Mouse (Mus musculus): ENCODE results near the gene Iqgap1.
"Not testable (repeated sequence)": the region's sequence is repeated elsewhere in the genome, so short reads cannot be mapped to it uniquely, and the experiment has no call there.

The Iqgap1 gene

DNA sequence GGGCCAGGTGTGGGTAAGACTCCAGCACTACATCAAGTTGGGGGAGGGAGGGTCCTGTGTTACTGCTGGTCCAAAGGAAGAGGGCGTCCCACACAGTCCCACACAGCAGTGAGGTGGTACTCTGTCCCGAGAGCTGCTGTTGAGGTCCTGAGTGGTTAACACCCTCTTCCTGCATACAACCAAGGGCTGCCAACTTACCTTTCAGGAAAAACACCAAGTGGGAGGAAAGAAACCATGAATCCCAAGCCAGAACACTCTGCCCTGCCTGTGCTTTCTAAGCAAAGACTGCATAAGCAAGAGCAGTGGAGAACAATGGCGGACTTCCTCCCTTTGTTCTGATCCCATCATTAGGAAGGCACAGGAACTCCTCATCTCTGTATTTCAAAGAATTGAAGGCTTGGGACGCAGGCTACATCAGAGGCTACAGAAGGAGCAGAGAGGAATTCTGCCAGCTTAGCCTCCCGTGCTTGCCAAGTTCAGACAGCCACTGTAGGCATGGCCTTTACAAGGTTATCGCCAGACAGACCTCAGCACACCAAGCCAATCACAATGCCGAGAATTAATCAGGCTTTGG lies 61.8 kb downstream of the Iqgap1 start:
- peak; percentile 60 for DNase-seq

DNA sequence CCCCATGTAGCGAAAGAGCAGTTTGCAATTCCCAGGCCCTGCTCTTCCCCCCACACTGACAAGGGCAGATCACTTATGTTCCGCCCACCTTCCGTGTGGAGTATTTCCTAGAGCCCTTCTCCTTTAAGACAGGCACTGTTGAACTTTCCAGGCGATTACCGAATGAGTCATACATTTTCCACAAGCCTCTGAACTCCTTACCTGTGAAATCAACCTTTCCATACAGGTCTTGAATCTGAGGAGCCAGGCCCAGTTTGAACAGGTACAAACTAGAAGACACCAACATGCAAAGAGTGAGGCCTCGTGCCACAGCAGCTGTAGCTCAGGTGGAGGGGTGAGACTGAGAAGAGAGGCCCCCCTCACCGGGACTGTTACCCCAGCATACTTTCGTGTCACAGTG lies 63.5 kb downstream of the Iqgap1 start:
- DNase-seq = no peak

DNA sequence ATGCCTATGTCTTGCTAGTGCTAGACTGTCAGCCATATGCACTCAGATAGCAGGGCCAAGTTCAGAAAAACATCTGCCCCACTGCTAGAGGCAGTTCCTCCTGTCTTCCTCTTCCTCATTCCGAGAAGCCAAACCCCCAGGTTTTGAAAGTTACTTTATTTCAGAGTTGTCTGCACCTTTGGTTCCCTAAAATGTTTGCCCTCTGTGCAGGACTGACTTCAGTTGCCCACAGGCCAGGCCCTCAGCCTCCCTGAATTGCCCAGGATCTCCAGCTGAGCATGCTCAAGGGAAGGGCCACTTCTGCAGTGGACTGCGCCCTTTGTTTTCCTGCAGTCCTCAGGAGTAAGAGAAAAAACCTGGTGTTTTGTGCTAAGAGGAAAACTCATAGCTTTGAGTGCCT lies 71.7 kb downstream of the Iqgap1 start:
- DNase-seq = peak; percentile 39

DNA sequence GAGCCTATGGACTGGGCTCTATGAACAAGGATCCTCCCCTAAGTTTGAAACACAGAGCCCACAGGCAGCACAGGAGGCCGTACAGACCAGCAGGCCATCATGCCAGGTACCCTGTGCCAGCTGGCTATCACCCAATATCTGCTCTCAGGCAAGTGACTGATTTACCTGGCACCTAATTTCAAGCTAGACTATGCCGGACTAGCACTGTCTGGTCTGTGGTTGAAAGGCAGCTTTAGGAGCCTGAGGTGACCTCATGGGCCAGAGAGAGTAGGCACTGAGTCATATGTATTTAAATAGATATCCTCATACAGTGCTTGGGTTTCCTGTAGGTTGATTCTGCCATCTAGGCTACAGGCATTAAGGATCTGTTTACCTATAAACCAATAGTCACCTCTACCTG lies 72.2 kb downstream of the Iqgap1 start:
- peak; percentile 44 for DNase-seq

DNA sequence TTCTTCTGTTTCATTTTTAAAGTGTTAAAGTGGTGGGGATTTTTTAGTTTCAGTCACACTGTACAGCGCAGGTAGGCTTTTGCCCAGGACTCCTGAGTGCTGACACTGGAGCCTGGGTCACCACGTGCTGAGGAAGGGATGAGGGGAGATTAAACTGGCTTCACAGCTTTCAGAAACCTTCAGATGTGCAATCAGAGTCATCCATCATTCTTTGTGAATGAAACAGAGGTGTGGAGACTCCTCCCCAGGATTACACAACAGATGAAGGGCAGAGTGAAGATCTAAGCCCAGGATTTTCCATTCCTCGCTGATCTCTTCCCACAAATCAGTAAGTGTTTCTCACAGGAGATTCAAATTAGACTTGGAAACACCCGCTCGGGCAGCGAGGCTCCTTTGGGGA lies 76.2 kb downstream of the Iqgap1 start:
- no peak for DNase-seq

DNA sequence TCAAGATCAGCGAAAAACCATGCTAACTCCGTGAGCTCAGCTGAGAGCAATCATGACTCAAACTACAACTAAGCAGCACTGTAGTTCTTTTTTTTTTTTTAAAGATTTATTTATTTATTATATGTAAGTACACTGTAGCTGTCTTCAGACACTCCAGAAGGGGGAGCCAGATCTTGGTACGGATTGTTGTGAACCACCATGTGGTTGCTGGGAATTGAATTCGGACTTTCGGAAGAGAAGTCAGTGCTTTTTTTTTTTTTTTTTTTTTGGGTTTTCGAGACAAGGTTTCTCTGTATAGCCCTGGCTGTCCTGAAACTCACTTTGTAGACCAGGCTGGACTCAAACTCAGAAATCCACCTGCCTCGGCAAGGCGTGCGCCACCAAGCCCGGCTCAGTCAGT lies 76.7 kb downstream of the Iqgap1 start:
- not testable (repeated sequence) for DNase-seq

DNA sequence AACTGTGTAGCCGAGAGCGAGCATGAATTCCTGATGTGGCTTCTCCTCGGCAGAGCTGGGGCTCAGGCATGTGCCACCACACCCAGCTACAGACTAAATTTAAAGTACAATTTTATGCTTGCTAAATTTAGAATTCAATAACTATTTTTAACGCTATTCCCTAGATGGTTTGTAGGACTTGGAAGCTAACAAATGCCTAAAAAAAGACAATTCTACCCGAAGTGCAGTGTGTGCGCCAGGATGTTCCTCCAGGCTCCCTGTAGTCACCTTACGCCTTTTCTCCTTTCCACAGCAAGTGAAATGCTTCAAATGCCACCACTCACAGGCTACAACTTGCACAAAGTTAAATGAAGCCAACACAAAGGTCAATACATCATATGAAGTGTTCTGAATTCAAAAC lies 78.4 kb downstream of the Iqgap1 start:
- DNase-seq = no peak

DNA sequence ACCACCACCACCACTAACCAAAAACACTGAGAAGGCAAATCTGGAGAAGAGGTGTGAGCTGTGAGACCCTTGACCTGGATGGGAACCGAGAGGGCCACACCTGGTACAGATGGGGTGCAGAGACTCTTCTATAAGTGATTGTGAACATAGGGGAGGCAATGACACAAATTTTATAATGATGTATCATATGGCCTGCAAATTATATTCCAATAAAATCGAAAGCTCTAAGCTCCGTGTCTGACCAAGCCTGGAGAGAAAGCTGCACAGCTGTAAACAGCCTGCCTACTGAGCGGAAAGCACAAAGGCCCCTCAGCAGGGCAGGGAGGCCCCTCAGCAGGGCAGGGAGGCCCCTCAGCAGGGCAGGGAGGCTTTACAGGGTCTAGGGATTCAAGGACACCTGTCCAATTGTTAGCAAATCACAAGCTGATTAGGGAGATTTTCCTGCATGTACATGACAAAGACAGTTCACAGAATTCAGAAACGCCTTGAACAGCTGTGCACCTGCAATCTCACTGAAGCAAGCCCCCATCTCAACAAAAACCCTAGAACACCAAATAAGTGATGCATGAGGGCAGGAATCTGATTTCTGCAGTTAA lies 79.5 kb downstream of the Iqgap1 start:
- DNase-seq = no peak

DNA sequence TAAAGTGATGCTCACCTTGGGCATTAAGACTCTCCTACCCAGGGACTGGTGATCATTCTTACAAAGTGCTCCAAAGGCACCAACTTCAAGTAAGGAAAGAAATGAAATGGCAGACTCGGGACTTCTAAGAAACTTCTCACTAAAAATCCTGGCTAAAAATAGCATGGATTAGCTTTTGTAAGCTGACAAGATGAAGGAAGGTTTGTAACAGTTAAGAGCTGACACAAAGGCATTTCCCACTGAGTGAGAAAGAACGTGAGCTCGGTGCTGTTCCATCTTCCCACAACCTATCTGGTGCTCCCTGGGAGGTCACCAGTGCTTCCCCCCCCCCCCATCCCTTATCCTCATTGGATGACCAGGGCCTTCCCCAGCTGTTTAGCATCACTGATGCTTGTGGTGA lies 80.0 kb downstream of the Iqgap1 start:
- DNase-seq = no peak

DNA sequence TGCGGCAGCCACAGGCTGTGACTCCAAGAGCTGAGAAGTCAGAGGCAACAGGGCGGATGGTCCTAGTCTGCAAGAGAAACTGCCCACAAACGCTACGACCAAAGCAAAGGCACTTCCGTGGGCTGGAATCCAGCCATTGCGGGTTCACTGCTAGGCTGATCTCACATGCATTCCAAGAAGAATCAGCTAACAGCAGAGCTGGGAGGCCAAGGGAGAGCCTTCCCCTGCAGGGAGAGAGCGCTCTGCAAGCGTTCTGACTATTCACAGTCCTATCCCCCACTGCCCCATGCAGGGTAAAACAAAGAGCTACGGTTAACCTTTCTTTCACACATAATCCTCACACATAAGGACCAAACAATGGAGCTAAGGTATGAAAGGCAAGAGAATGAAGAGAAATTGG lies 80.5 kb downstream of the Iqgap1 start:
- DNase-seq = peak; percentile 33

DNA sequence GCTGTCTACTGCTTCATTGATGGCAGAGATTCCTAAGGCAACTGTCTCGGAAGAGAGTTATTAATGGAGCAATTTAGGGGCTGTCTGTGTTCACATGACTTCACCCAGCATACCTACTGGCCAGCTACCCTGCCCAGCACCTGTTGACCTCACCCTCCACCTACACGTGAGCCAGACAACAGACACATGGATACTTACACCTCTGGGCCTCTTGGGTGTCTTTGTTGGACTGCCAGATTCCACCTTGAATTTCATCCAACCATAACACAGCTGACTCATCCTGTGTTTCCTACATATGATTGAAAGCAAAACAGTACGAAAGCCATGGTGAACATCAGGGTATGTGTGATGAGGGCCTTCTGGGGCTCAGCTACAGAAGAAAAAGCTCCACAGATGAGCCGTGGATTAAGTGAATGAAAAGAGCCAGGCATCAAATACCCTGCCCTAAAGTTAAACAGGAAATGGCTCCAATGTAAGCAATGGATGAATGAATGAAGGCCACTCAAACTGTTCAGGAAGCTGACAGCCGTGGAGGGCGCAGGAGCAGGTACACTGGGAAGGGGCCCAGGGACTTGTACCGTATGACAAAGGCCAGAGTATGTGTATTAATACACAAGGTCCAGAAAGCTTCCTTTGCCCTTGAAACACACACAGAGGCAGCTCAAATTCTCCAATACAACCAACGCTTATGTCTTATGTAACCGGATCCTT lies 81.7 kb downstream of the Iqgap1 start:
- DNase-seq = no peak

DNA sequence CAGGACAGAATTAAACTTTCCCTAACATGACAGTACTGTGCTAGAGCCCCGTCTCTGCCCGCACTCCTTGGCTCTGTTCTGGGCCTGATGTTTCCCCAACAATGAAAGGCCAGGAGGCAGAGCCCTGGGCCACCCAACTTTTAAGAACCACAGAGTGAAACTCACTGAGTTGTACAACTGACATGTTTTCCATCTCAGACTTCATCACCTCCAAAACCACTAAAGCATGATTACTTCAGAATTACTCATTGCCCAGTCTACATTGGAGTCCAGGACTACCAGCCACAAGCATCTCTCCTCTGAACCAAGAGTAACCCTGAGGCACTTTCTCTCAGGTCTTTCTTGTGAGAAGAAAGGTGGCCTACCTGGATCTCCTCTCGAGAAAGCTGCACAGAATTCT lies 83.1 kb downstream of the Iqgap1 start:
- DNase-seq = no peak

DNA sequence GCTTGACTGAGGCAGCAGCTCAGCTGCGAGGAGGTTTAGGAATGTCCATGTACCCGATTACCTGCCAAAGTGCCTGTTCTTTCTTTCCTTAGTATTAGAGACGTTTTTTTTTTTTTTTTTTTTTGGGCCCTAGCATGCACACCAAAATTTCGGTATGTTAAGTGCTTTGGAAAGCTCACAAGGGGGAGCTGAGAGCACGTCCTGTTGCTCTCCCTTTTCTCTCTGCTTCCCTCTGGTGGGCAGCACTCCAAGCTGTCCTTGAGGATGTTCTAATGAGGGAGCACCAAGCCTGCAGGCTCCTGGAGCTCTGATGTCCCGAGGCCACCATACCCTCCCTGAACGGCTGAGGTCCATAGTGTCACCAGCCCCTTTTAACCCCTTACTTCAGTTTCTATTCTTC lies 84.8 kb downstream of the Iqgap1 start:
- peak; percentile 88 for DNase-seq

DNA sequence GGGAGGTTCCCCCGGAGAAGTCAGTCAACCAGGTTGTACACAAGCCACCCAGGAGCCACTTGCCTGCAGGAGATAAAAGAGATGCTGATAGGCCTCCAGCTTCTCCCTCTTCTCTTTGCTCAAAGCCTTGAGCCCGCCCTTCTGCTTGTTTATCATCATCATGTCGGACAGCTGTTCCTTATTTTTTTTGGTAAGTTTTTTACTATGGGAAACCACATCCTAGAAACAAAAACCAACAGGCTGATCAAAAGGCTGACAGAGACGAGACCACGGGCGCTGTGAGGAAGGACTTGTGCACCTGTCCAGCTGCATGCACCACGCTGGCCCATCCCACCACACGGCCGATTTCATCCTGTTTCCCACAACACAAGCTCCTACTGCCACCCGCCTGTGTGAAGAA lies 89.6 kb downstream of the Iqgap1 start:
- no peak for DNase-seq

DNA sequence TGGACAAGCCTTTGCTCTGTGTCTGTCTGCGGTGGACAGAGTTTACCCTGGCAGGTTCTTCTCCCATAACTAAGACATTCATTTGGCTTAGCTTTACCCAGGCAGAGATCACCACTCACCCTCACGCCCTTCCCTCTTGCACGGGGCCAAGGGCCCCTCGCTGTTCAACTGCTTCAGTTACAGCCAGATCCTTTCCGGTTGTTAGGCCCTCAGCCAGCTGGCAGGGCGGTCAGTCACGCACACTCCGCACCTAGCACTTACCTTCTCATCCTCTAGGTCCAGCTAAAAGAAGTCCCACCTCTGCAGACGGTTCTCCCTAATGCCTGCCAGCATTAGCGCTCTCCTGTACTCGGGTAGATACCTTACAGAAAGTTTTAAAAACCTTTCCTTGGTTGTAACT lies 92.8 kb downstream of the Iqgap1 start:
- no peak for DNase-seq

DNA sequence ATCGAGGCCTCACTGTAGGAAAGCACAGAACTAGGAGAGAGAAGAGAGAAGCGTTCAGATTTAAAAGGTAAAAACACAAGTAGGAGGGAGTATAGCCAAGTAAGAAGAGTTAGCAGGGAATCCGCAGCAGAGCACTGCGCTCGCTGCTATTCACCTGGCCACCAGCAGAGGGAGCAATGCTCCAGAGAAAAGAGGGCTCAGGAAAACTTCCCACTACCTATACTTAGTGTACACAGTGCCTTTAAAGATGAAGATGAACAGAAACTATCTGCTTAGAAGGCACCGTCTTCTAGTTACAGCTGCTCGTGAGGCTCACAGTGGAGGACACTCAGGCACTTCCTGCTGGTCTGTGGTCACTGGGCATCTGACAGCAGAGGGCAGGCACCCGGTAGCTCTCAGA lies 96.1 kb downstream of the Iqgap1 start:
- DNase-seq = peak; percentile 78

DNA sequence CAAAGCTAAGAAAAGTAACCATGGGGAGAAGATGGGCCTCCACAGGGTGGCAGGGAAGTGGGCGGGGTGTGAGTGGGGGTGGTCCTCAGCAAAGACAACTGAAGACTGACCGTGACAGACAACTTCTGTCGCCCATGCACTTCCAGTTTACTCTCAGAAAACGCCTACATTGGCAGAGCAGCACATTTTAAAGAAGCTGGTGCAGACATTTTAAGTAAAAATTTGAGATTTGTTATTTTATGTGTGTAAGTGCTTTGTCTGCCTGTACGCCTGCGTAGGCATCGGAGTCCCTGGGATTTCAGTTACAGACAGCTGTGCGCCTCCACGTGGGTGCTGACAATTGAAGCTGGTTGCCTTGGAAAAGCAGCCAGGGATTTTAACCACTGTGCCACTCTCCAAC lies 104.7 kb downstream of the Iqgap1 start:
- no peak for DNase-seq

DNA sequence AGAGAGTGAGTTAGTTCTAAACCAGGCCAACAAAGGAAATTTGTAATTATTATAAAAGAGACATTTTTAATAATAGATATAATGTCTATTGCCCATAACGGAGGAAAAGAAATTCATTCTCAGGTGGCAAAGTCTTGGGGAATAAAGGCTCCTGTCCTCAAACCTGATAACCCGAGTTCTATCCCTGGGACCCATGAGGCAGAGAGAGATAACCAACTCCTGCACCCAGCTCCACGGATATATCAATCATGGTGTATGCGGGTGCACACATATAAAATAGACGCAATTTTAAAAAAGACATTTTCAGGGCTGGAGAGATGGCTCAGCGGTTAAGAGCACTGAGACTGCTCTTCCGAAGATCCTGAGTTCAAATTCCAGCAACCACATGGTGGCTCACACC lies 106.2 kb downstream of the Iqgap1 start:
- DNase-seq = no peak

DNA sequence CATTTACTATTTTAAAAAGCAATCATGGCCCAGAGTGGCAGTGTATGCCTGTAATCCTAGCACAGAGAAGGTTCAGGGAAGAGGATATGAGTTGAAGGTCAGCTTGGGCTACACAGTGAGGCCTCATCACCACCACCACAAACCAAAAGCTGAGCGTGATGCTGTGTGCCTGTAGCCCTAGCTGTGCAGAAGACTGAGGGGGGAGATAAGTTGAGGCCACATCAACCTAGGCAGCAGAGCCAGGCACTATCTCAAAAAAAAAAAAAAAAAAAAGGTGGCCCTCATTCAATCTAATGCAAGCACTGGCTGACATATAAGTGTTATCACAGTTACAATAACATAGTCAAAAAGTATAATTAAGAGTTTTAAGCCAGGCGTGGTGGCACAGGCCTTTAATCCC lies 106.7 kb downstream of the Iqgap1 start:
- DNase-seq = no peak

DNA sequence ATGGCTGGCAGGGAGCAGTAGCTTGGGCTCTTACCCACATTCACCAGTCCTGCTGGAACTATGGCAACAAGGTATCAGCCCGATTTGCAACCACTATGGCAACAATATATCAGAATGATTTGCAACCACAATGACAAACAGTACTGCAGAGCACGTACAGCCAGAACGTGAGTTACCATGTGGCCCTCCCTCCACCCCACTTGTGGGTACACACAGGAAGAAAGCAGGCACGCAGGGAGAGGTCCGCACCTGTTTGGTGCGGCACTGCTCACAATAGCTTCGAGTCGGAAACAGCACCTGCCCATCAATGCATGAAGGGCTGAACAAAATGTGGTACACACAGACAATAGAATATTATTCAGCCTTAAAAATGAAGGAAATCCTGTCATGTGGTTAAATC lies 107.3 kb downstream of the Iqgap1 start:
- no peak for DNase-seq

DNA sequence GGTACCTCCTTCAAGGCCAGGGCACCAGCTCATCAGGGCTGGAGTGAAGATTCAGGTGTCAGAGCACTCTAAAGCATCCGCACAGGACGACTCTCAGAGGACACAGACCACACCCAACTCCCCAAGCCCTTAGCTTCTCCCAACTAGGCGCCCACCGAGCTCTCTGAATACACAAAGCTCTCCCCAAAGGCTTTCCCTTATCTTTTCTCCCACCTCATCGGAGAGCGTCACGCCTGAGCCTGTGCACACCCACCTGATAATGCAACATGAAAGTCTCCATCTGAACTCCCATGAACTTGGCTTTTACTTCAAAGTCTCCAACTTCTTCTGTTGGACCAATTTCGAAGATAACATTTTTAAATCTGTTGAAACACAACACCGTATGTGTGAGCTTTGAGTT lies 109.0 kb downstream of the Iqgap1 start:
- no peak for DNase-seq

DNA sequence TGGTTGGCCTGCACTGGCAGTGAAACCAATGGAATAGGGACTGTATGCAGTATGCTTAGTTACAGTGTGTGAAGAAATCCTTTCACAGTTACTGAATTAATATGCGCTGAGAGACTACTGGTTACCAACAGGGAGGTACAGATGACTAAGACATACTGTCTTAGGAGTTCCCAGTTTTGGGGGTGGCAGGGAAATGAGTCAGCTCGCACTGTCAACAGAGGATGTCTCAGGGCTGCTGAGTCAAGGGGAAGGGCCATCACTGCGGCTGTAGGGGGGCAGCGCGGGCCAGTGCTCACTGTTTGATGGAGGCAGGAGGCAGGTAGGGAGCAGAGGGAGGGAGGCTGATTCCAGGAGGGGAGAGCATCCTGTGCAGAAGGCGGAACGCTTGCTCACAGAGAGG lies 110.5 kb downstream of the Iqgap1 start:
- DNase-seq = no peak

DNA sequence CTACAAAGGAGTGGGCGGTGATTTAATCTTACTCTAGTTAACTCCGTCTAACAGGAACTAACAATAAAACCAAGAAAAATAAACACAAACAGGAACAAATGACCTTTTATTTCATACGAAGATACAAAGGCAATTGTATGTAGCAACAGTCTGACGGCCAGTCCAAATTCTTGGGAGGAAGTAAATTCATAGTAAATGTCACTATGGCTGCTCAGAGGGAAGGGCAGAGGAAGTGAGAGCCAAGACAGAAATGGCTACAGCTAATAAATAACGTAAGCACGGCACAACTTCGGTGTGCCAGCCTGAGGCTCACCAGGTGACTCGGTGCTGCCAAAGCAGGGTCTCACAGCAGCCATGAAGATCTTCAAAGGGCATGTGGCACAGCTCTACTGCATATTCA lies 114.3 kb downstream of the Iqgap1 start:
- no peak for DNase-seq

DNA sequence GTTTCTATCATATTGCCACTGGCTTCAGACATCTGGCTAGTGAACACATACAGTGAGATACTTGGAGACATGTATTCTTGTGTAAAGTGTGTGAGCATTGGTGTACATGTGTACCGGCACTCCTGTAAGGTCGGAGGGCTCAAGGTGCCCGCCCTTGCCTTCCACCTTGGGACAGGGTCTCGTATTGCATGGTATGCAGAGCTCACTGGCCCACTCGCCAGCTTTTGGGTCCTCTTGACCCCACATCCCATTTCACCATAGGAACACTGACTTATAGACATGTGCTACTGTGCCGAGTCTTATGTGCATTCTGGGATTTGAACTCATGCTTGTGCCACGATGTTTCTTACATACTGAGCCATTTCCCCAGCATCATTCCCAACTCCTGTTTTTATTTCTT lies 115.4 kb downstream of the Iqgap1 start:
- no peak for DNase-seq

DNA sequence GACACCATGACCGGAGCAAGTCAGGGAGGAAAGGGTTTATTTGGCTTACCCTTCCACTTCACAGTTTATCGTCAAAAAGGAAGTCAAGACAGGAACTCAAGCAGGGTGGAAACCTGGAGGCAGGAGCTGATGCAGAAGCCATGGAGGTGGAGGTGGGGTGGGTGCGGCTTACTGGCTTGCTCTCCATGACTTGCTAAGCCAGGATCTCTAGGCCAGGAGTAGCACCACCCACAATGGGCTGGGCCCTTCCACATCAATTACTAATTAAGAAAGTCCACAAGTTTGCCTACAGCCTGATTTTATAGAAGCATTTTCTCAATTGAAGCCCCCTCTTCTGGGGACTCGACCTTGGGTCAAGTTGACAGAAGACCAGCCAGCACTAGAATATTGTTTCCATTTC lies 121.7 kb downstream of the Iqgap1 start:
- no peak for DNase-seq
